Mouse (Mus musculus): Measurements from ENCODE around the gene Dnah1.

The Dnah1 gene

GRCm38 (mm10) chr14:31323849-31324792 is at the start of gene Dnah1:
Gene Dnah1 (minus strand): TSS chr14:31323896.
- in situ Hi-C loops (cut with MboI; ENCODE audit: low pct_unique_long_range_greater_than_20kb in 1 of 2, low sequenced_read_pairs in 2 of 2, unreplicated experiment in 1 of 2): no loop called here

GRCm38 (mm10) chr14:31369377-31369776 is 45.7 kb upstream of the Dnah1 start:
- in situ Hi-C loops (cut with MboI; ENCODE audit: low pct_unique_long_range_greater_than_20kb in 1 of 2, low sequenced_read_pairs in 2 of 2, unreplicated experiment in 1 of 2): no loop called here

GRCm38 (mm10) chr14:31367951-31368350 is 44.3 kb upstream of the Dnah1 start:
- in situ Hi-C loops (cut with MboI; ENCODE audit: low pct_unique_long_range_greater_than_20kb in 1 of 2, low sequenced_read_pairs in 2 of 2, unreplicated experiment in 1 of 2): no loop called here

- in situ Hi-C loops (cut with MboI; ENCODE audit: low pct_unique_long_range_greater_than_20kb in 1 of 2, low sequenced_read_pairs in 2 of 2, unreplicated experiment in 1 of 2): no loop called here
These were observed 41.7 kb upstream of the Dnah1 start for GRCm38 (mm10) chr14:31365350-31365749.

GRCm38 (mm10) chr14:31364589-31364988 is 40.9 kb upstream of the Dnah1 start:
- in situ Hi-C loops (cut with MboI; ENCODE audit: low pct_unique_long_range_greater_than_20kb in 1 of 2, low sequenced_read_pairs in 2 of 2, unreplicated experiment in 1 of 2): no loop called here

- in situ Hi-C loops (cut with MboI; ENCODE audit: low pct_unique_long_range_greater_than_20kb in 1 of 2, low sequenced_read_pairs in 2 of 2, unreplicated experiment in 1 of 2): no loop called here
These were observed 38.5 kb upstream of the Dnah1 start for GRCm38 (mm10) chr14:31362236-31362635.

GRCm38 (mm10) chr14:31345367-31345766 is 21.7 kb upstream of the Dnah1 start:
- in situ Hi-C loops (cut with MboI; ENCODE audit: low pct_unique_long_range_greater_than_20kb in 1 of 2, low sequenced_read_pairs in 2 of 2, unreplicated experiment in 1 of 2): no loop called here

- in situ Hi-C loops (cut with MboI; ENCODE audit: low pct_unique_long_range_greater_than_20kb in 1 of 2, low sequenced_read_pairs in 2 of 2, unreplicated experiment in 1 of 2): no loop called here
These were observed 19.5 kb upstream of the Dnah1 start for GRCm38 (mm10) chr14:31343241-31343640.

- in situ Hi-C loops (cut with MboI; ENCODE audit: low pct_unique_long_range_greater_than_20kb in 1 of 2, low sequenced_read_pairs in 2 of 2, unreplicated experiment in 1 of 2): no loop called here
These were observed 14.3 kb upstream of the Dnah1 start for GRCm38 (mm10) chr14:31337947-31338346.

- in situ Hi-C loops (cut with MboI; ENCODE audit: low pct_unique_long_range_greater_than_20kb in 1 of 2, low sequenced_read_pairs in 2 of 2, unreplicated experiment in 1 of 2): no loop called here
These were observed 13.7 kb upstream of the Dnah1 start for GRCm38 (mm10) chr14:31337406-31337805.

GRCm38 (mm10) chr14:31336369-31337155 is 12.9 kb upstream of the Dnah1 start, which contains the start of gene Capn7:
Gene Capn7 (plus strand): TSS chr14:31336638.
- in situ Hi-C loops (cut with MboI; ENCODE audit: low pct_unique_long_range_greater_than_20kb in 1 of 2, low sequenced_read_pairs in 2 of 2, unreplicated experiment in 1 of 2): no loop called here

GRCm38 (mm10) chr14:31335765-31336164 is 12.1 kb upstream of the Dnah1 start:
- in situ Hi-C loops (cut with MboI; ENCODE audit: low pct_unique_long_range_greater_than_20kb in 1 of 2, low sequenced_read_pairs in 2 of 2, unreplicated experiment in 1 of 2): no loop called here

GRCm38 (mm10) chr14:31330957-31331356 is 7.3 kb upstream of the Dnah1 start:
- in situ Hi-C loops (cut with MboI; ENCODE audit: low pct_unique_long_range_greater_than_20kb in 1 of 2, low sequenced_read_pairs in 2 of 2, unreplicated experiment in 1 of 2): no loop called here

GRCm38 (mm10) chr14:31329741-31330140 is 6.0 kb upstream of the Dnah1 start:
- in situ Hi-C loops (cut with MboI; ENCODE audit: low pct_unique_long_range_greater_than_20kb in 1 of 2, low sequenced_read_pairs in 2 of 2, unreplicated experiment in 1 of 2): no loop called here

GRCm38 (mm10) chr14:31327681-31328080 is 4.0 kb upstream of the Dnah1 start:
- in situ Hi-C loops (cut with MboI; ENCODE audit: low pct_unique_long_range_greater_than_20kb in 1 of 2, low sequenced_read_pairs in 2 of 2, unreplicated experiment in 1 of 2): no loop called here

- in situ Hi-C loops (cut with MboI; ENCODE audit: low pct_unique_long_range_greater_than_20kb in 1 of 2, low sequenced_read_pairs in 2 of 2, unreplicated experiment in 1 of 2): no loop called here
These were observed 3.5 kb upstream of the Dnah1 start for GRCm38 (mm10) chr14:31327196-31327595.

GRCm38 (mm10) chr14:31326770-31327169 is 3.1 kb upstream of the Dnah1 start:
- in situ Hi-C loops (cut with MboI; ENCODE audit: low pct_unique_long_range_greater_than_20kb in 1 of 2, low sequenced_read_pairs in 2 of 2, unreplicated experiment in 1 of 2): no loop called here

- in situ Hi-C loops (cut with MboI; ENCODE audit: low pct_unique_long_range_greater_than_20kb in 1 of 2, low sequenced_read_pairs in 2 of 2, unreplicated experiment in 1 of 2): no loop called here
These were observed 1.9 kb upstream of the Dnah1 start for GRCm38 (mm10) chr14:31325551-31325950.

GRCm38 (mm10) chr14:31324851-31325250 is 1.2 kb upstream of the Dnah1 start:
- in situ Hi-C loops (cut with MboI; ENCODE audit: low pct_unique_long_range_greater_than_20kb in 1 of 2, low sequenced_read_pairs in 2 of 2, unreplicated experiment in 1 of 2): no loop called here

All from mouse embryonic stem cell (cell line).